Mouse (Mus musculus) stomach, postnatal 0 days (tissue): ENCODE data around the gene Pitx2.

Experiments used
- CTCF ChIP-seq: IDR thresholded peaks from 2 replicates; pipeline ENCODE4 v1.5.1; 2016; ENCODE audit warnings: antibody characterized with exemption, low read depth, mild to moderate bottlenecking, moderate library complexity
- EP300 ChIP-seq: optimal IDR thresholded peaks from 2 replicates; pipeline ENCODE3; 2016; ENCODE audit warnings: antibody characterized with exemption

- TF ChIP-seq CTCF (no peak), EP300 (no peak)
These were observed 54.6 kb downstream of the Pitx2 start for GRCm38 (mm10) chr3:129254246-129254645.
